Comparison of ENCODE assay signal across 24 mouse cellular contexts in the genomic region with DNA sequence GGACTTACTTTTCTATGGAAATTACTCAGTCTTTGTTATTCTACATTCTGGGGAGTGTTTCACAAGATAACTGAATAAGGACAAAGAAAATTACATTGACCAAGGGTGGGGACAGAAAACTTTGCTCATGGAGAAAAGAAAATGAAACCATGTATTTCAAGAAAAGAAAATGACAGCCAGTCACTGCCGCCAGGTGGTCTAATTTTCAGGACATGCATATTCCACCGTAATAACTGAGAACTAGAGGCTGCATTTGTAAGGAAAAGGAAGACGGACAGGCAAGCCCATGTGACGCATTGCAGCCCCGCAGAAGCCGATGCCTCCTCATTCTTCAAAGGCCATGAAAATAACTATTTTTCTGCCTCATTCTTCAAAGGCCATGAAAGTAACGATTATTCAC.
DNase-seq lines count a peak whose midpoint lies in the region; ATAC-seq and TF ChIP-seq lines count a peak whose summit lies in the region.
"Had no signal": no experiment of that assay in that cellular context is flagged by ENCODE, and none has a peak within 500 bp of the region (broad histone marks: within the 10 kb centered on the region; RNA-seq: fewer than 3 reads in every experiment).

No protein-coding gene starts in this region.

- H3K27me3 ChIP-seq in hindbrain, embryonic 13.5 days, result no peaks in the 10 kb centered on the region
- no peaks in the 10 kb centered on the region for H3K27me3 ChIP-seq in hindbrain, embryonic 10.5 days (ENCODE audit: insufficient read depth, poor library complexity, severe bottlenecking)
- H3K27me3 ChIP-seq in midbrain, embryonic 14.5 days (ENCODE audit: control insufficient read depth, insufficient read depth, low read length), result no peaks in the 10 kb centered on the region
- H3K27me3 ChIP-seq in midbrain, embryonic 11.5 days (ENCODE audit: control insufficient read depth, insufficient read depth, low read length), result no peaks in the 10 kb centered on the region
- no peaks in the 10 kb centered on the region for H3K27me3 ChIP-seq in hindbrain, postnatal 0 days (ENCODE audit: insufficient read depth, low read length)
- no peaks in the 10 kb centered on the region for H3K27me3 ChIP-seq in midbrain, postnatal 0 days (ENCODE audit: insufficient read depth, low read length)
- H3K27me3 ChIP-seq: embryonic facial prominence, embryonic 12.5 days; embryonic facial prominence, embryonic 15.5 days had no signal

- no peak for DNase-seq in hindbrain, embryonic 10.5 days (ENCODE audit: low spot score)
- DNase-seq in midbrain, embryonic 14.5 days, result peak; percentile 55
- no peak for DNase-seq in midbrain, embryonic 11.5 days (ENCODE audit: low spot score, missing footprints)
- DNase-seq in hindbrain, postnatal 0 days (ENCODE audit: low spot score), result peak; percentile 35
- peak; percentile 14 for DNase-seq in midbrain, postnatal 0 days (ENCODE audit: low spot score)
- DNase-seq in heart, postnatal 36 days, result no peak
- DNase-seq in right cerebral cortex, adult 18-20 months, result no peak
- DNase-seq: adrenal gland, adult 8-10 months; adrenal gland, postnatal 25 days; B cell, adult 2 months; cerebellum, adult 18-20 months; cerebellum, adult 9-10 months; cerebellum, postnatal 25 days; forebrain, postnatal 0 days; gastrocnemius, adult 2 months; gastrocnemius, postnatal 14 days; heart, adult 11 months had no signal

- peaks cover 24% of the 10 kb centered on the region for H3K4me1 ChIP-seq in hindbrain, embryonic 13.5 days (replicated peaks)
- H3K4me1 ChIP-seq in hindbrain, embryonic 10.5 days (replicated peaks), result peaks cover 16% of the 10 kb centered on the region
- H3K4me1 ChIP-seq in midbrain, embryonic 14.5 days (ENCODE audit: control insufficient read depth, insufficient read depth, low read length), result peaks cover 41% of the 10 kb centered on the region
- H3K4me1 ChIP-seq in midbrain, embryonic 11.5 days (ENCODE audit: control insufficient read depth, insufficient read depth, low read length), result peaks cover 9% of the 10 kb centered on the region
- peaks cover 11% of the 10 kb centered on the region; the same call in 1 of the 2 replicates for H3K4me1 ChIP-seq in hindbrain, postnatal 0 days (ENCODE audit: insufficient read depth, low read length)
- H3K4me1 ChIP-seq in midbrain, postnatal 0 days (ENCODE audit: insufficient read depth, low read length), result peaks cover 12% of the 10 kb centered on the region; the same call in 1 of the 2 replicates
- H3K4me1 ChIP-seq: embryonic facial prominence, embryonic 12.5 days; embryonic facial prominence, embryonic 15.5 days had no signal

- no peak for ATAC-seq in hindbrain, embryonic 13.5 days (ENCODE audit: low FRiP score)
- no peak for ATAC-seq in midbrain, embryonic 14.5 days (ENCODE audit: low FRiP score, low TSS enrichment)
- no peak for ATAC-seq in midbrain, embryonic 11.5 days (ENCODE audit: low FRiP score)
- ATAC-seq in hindbrain, postnatal 0 days, result no peak
- no peak for ATAC-seq in midbrain, postnatal 0 days (ENCODE audit: low FRiP score)
- ATAC-seq: activated CD4-positive, CD25-positive, alpha-beta regulatory T cell, adult 4 months; forebrain, embryonic 14.5 days; forebrain, postnatal 0 days; intestine, postnatal 0 days had no signal

- H3K36me3 ChIP-seq in hindbrain, embryonic 13.5 days, result no peaks in the 10 kb centered on the region
- no peaks in the 10 kb centered on the region for H3K36me3 ChIP-seq in hindbrain, embryonic 10.5 days
- no peaks in the 10 kb centered on the region for H3K36me3 ChIP-seq in midbrain, embryonic 14.5 days (ENCODE audit: control insufficient read depth, insufficient read depth, low read length)
- H3K36me3 ChIP-seq in midbrain, embryonic 11.5 days (ENCODE audit: control insufficient read depth, insufficient read depth, low read length), result no peaks in the 10 kb centered on the region
- no peaks in the 10 kb centered on the region for H3K36me3 ChIP-seq in hindbrain, postnatal 0 days (ENCODE audit: insufficient read depth, low read length)
- H3K36me3 ChIP-seq in midbrain, postnatal 0 days (ENCODE audit: insufficient read depth, low read length), result no peaks in the 10 kb centered on the region
- H3K36me3 ChIP-seq: embryonic facial prominence, embryonic 12.5 days; embryonic facial prominence, embryonic 15.5 days had no signal

- 0 out of 2 replicates have a peak, but pooled peaks have one; percentile 7 for TF ChIP-seq CTCF in hindbrain, postnatal 0 days (IDR thresholded peaks at IDR 0.05; ENCODE audit: low read depth)
- TF ChIP-seq CTCF in midbrain, postnatal 0 days (IDR thresholded peaks at IDR 0.05), result peak; percentile 53

- H3K4me2 ChIP-seq in hindbrain, embryonic 13.5 days, result peak overlapping the region; percentile 17; the same call in 1 of the 2 replicates
- H3K4me2 ChIP-seq in midbrain, embryonic 14.5 days (ENCODE audit: low read length), result peak overlapping the region; percentile 8; the same call in 1 of the 2 replicates
- no peak overlapping the region for H3K4me2 ChIP-seq in midbrain, embryonic 11.5 days
- H3K4me2 ChIP-seq in hindbrain, postnatal 0 days (ENCODE audit: low read depth, low read length), result no peak overlapping the region; the same call in 1 of the 2 replicates
- H3K4me2 ChIP-seq in midbrain, postnatal 0 days (ENCODE audit: low read depth, low read length, poor library complexity, severe bottlenecking), result no peak overlapping the region
- H3K4me2 ChIP-seq: embryonic facial prominence, embryonic 12.5 days; embryonic facial prominence, embryonic 15.5 days; heart, embryonic 11.5 days had no signal

- intact Hi-C loops in heart, postnatal 36 days (cut with DNase I), result no loop called here

- H3K27ac ChIP-seq in hindbrain, embryonic 13.5 days, result no peak overlapping the region
- H3K27ac ChIP-seq in hindbrain, embryonic 10.5 days, result no peak overlapping the region
- peak overlapping the region; percentile 62 for H3K27ac ChIP-seq in midbrain, embryonic 14.5 days (replicated peaks; ENCODE audit: low read depth, low read length)
- H3K27ac ChIP-seq in midbrain, embryonic 11.5 days (ENCODE audit: low read depth, low read length), result no peak overlapping the region
- 0 out of 2 replicates have a peak overlapping the region, but pooled peaks have one; percentile 16 for H3K27ac ChIP-seq in hindbrain, postnatal 0 days
- H3K27ac ChIP-seq in midbrain, postnatal 0 days (ENCODE audit: low read depth, low read length), result peak overlapping the region; percentile 45; the same call in 1 of the 2 replicates
- H3K27ac ChIP-seq: embryonic facial prominence, embryonic 12.5 days; embryonic facial prominence, embryonic 15.5 days; gastrocnemius, adult 2 months had no signal

- no peak overlapping the region for H3K9ac ChIP-seq in hindbrain, embryonic 13.5 days
- H3K9ac ChIP-seq in midbrain, embryonic 14.5 days (replicated peaks; ENCODE audit: low read length), result no peak overlapping the region
- H3K9ac ChIP-seq in midbrain, embryonic 11.5 days (ENCODE audit: low read length), result no peak overlapping the region
- H3K9ac ChIP-seq in hindbrain, postnatal 0 days (replicated peaks; ENCODE audit: low read length), result no peak overlapping the region
- H3K9ac ChIP-seq in midbrain, postnatal 0 days (replicated peaks; ENCODE audit: low read length, poor library complexity, severe bottlenecking), result no peak overlapping the region
- H3K9ac ChIP-seq: embryonic facial prominence, embryonic 12.5 days; embryonic facial prominence, embryonic 15.5 days; forebrain, postnatal 0 days had no signal

- no peak overlapping the region for H3K4me3 ChIP-seq in hindbrain, embryonic 13.5 days
- H3K4me3 ChIP-seq in hindbrain, embryonic 10.5 days, result no peak overlapping the region
- no peak overlapping the region for H3K4me3 ChIP-seq in midbrain, embryonic 14.5 days (replicated peaks; ENCODE audit: low read depth, low read length)
- H3K4me3 ChIP-seq in midbrain, embryonic 11.5 days (ENCODE audit: low read depth, low read length), result no peak overlapping the region
- H3K4me3 ChIP-seq in hindbrain, postnatal 0 days (ENCODE audit: low read length), result no peak overlapping the region
- no peak overlapping the region for H3K4me3 ChIP-seq in midbrain, postnatal 0 days (ENCODE audit: low read depth, low read length)
- H3K4me3 ChIP-seq: embryonic facial prominence, embryonic 12.5 days; embryonic facial prominence, embryonic 15.5 days; gastrocnemius, adult 2 months had no signal

- no peaks in the 10 kb centered on the region for H3K9me3 ChIP-seq in hindbrain, embryonic 13.5 days
- no peaks in the 10 kb centered on the region for H3K9me3 ChIP-seq in hindbrain, embryonic 10.5 days
- no peaks in the 10 kb centered on the region for H3K9me3 ChIP-seq in midbrain, embryonic 14.5 days (ENCODE audit: control insufficient read depth, low read length)
- H3K9me3 ChIP-seq in midbrain, embryonic 11.5 days (ENCODE audit: control insufficient read depth, low read length), result no peaks in the 10 kb centered on the region
- H3K9me3 ChIP-seq in hindbrain, postnatal 0 days (ENCODE audit: low read length), result no peaks in the 10 kb centered on the region
- no peaks in the 10 kb centered on the region for H3K9me3 ChIP-seq in midbrain, postnatal 0 days (ENCODE audit: low read length)
- H3K9me3 ChIP-seq: embryonic facial prominence, embryonic 12.5 days; embryonic facial prominence, embryonic 15.5 days had no signal

- WGBS in hindbrain, embryonic 13.5 days, result 44% methylated on average over 7 of the region's 7 CpGs
- WGBS in hindbrain, embryonic 10.5 days, result 72% methylated on average over 7 of the region's 7 CpGs
- 24% methylated on average over 7 of the region's 7 CpGs for WGBS in midbrain, embryonic 14.5 days
- WGBS in midbrain, embryonic 11.5 days, result 85% methylated on average over 7 of the region's 7 CpGs
- WGBS in hindbrain, postnatal 0 days, result 37% methylated on average over 7 of the region's 7 CpGs
- WGBS in midbrain, postnatal 0 days, result 31% methylated on average over 7 of the region's 7 CpGs

Comparison
In these comparisons a context has a peak if more than half of its experiments do, and no peak if none do; other contexts are left out.
1. H3K27ac ChIP-seq: peak in midbrain, embryonic 14.5 days (single experiment), hindbrain, postnatal 0 days (single experiment) and midbrain, postnatal 0 days (single experiment); none in hindbrain, embryonic 13.5 days (single experiment), hindbrain, embryonic 10.5 days (single experiment) and midbrain, embryonic 11.5 days (single experiment).
2. H3K4me2 ChIP-seq: peak in hindbrain, embryonic 13.5 days (single experiment) and midbrain, embryonic 14.5 days (single experiment); none in midbrain, embryonic 11.5 days (single experiment), hindbrain, postnatal 0 days (single experiment) and midbrain, postnatal 0 days (single experiment).
3. DNase-seq: peak in midbrain, embryonic 14.5 days (single experiment), hindbrain, postnatal 0 days (single experiment) and midbrain, postnatal 0 days (single experiment); none in hindbrain, embryonic 10.5 days (single experiment), midbrain, embryonic 11.5 days (single experiment), heart, postnatal 36 days (0 of 2) and right cerebral cortex, adult 18-20 months (single experiment).